10 mouse cellular contexts compared by ENCODE assay signal in genomic region chr10:68324061-68324460, GRCm38 (mm10). TPM values are rescaled to one million over a fixed set of nuclear protein-coding genes. Genes with fewer than 3 reads are reported as not detected.
DNase-seq lines count a peak whose midpoint lies in the region; TF ChIP-seq lines count a peak whose summit lies in the region.
"Had no signal": no experiment of that assay in that cellular context is flagged by ENCODE, and none has a peak within 500 bp of the region (broad histone marks: within the 10 kb centered on the region; RNA-seq: fewer than 3 reads in every experiment).

No protein-coding gene starts in this region.

- TF ChIP-seq POLR2A in brain, embryonic 14.5 days (IDR thresholded peaks at IDR 0.05; ENCODE audit: borderline replicate concordance, extremely low read depth, insufficient read depth, insufficient read length, poor library complexity, severe bottlenecking): no peak

- DNase-seq in heart, adult 11 months: peak; percentile 24
- no peak for DNase-seq in heart, postnatal 25 days (ENCODE audit: low spot score)
- peak; percentile 5 to 8 for DNase-seq in left cerebral cortex, adult 18-20 months (ENCODE audit: low spot score in 2 of 2)
- no peak for DNase-seq in left cerebral cortex, postnatal 10 days (ENCODE audit: extremely low spot score in 1 of 2, low spot score in 2 of 2)
- DNase-seq in brain, embryonic 14.5 days (ENCODE audit: low read depth): peak; percentile 56
- DNase-seq in left cerebral cortex, postnatal 14 days (ENCODE audit: low spot score in 2 of 2): peak; percentile 21 to 23
- DNase-seq in embryo, embryonic 10 days (ENCODE audit: low spot score): no peak
- DNase-seq: cerebellum, adult 9-11 months; lung, postnatal 10 days; thymus, postnatal 36 days had no signal

- no peak for TF ChIP-seq CTCF in brain, embryonic 14.5 days (IDR thresholded peaks at IDR 0.05; ENCODE audit: borderline replicate concordance, extremely low read depth, insufficient read depth, insufficient read length)

- intact Hi-C loops in heart, postnatal 25 days (cut with DNase I): no loop called here
- intact Hi-C loops in left cerebral cortex, postnatal 10 days (cut with DNase I): no loop called here
- intact Hi-C loops in left cerebral cortex, postnatal 14 days (cut with DNase I): no loop called here

RNA-seq across cellular contexts. Expression of gene Arid5b, which starts 45.5 kb away (rescaled TPM):
- 10 to 100 TPM; 22.5 to 28.3 TPM for total RNA-seq in heart, postnatal 25 days (2021)
- 10 to 100 TPM; 32.3 to 35.0 TPM for total RNA-seq in left cerebral cortex, adult 18-20 months (2021)
- total RNA-seq in left cerebral cortex, postnatal 10 days (2021): 10 to 100 TPM; 22.6 to 24.0 TPM
- 5.9 and 11.2 TPM in 2 replicates for polyA plus RNA-seq in brain, embryonic 14.5 days (2012; rRNA removed)
- total RNA-seq in left cerebral cortex, postnatal 14 days (2021): 10 to 100 TPM; 24.3 to 25.8 TPM

Comparison
In these comparisons a context has a peak if more than half of its experiments do, and no peak if none do; other contexts are left out.
1. DNase-seq: peak in heart, adult 11 months (single experiment), left cerebral cortex, adult 18-20 months (2 of 2), brain, embryonic 14.5 days (single experiment) and left cerebral cortex, postnatal 14 days (2 of 2); none in heart, postnatal 25 days (single experiment), left cerebral cortex, postnatal 10 days (0 of 2) and embryo, embryonic 10 days (single experiment).